Mouse (Mus musculus) liver, embryonic 12.5 days (tissue): ENCODE results near the gene Nek3. TPM values are rescaled to one million over a fixed set of nuclear protein-coding genes. Genes with fewer than 3 reads are reported as not detected.
"Not testable (repeated sequence)": the region's sequence is repeated elsewhere in the genome, so short reads cannot be mapped to it uniquely, and the experiment has no call there.

Experiments used
- ATAC-seq: fragments of 200-750 bp; cut with Nextera tagmentation; 2 replicates; pipeline ENCODE4 v1.8.0; 2017; ENCODE audit warnings: moderate number of reproducible peaks, mild to moderate bottlenecking, moderate library complexity
- H3K27ac ChIP-seq: fragments of 300-500 bp; sonication (generic); 2 replicates; pipeline ENCODE4 v1.5.1; 2016; ENCODE audit warnings: mild to moderate bottlenecking
- H3K27me3 ChIP-seq: fragments of 300-500 bp; sonication (generic); replicated peaks from 2 replicates; pipeline ENCODE4 v1.6.1; 2016; ENCODE audit warnings: mild to moderate bottlenecking, moderate library complexity
- H3K36me3 ChIP-seq: fragments of 300-500 bp; sonication (generic); 2 replicates; pipeline ENCODE4 v1.6.1; 2016; ENCODE audit warnings: mild to moderate bottlenecking, moderate library complexity
- H3K4me1 ChIP-seq: fragments of 300-500 bp; sonication (generic); 2 replicates; pipeline ENCODE4 v1.6.1; 2016
- H3K4me2 ChIP-seq: fragments of 300-500 bp; sonication (generic); 2 replicates; pipeline ENCODE4 v1.6.1; 2016; ENCODE audit warnings: mild to moderate bottlenecking, moderate library complexity
- H3K4me3 ChIP-seq: fragments of 300-500 bp; sonication (generic); 2 replicates; pipeline ENCODE4 v1.5.1; 2016; ENCODE audit warnings: mild to moderate bottlenecking, moderate library complexity
- H3K9ac ChIP-seq: fragments of 300-500 bp; sonication (generic); 2 replicates; pipeline ENCODE4 v1.6.1; 2016; ENCODE audit warnings: mild to moderate bottlenecking, moderate library complexity
- H3K9me3 ChIP-seq: fragments of 300-500 bp; sonication (generic); replicated peaks from 2 replicates; pipeline ENCODE4 v1.6.1; 2016; ENCODE audit warnings: mild to moderate bottlenecking, moderate library complexity
- WGBS: fragments of 180-500 bp; shearing (Covaris S2); methylation state at CpG from one replicate; pipeline ENCODE4 v1.1.7; 2016; ENCODE audit not compliant: insufficient replicate concordance; 5-methylcytosine and 5-hydroxymethylcytosine counted together
- polyA plus RNA-seq: library from polyadenylated mRNA; unstranded; fragments of >200 nt; fragmentation: Nextera tagmentation; extraction: Ambion mirVana; gene quantifications from 2 replicates; pipeline ENCODE4 v1.2.1, GENCODE M21; 2016

Nek3 gene
- polyA plus RNA-seq, 1 experiment from 2014 or later, result 2.3 TPM

- H3K27me3 ChIP-seq, result no peaks in the 10 kb centered on the region
- WGBS, result 75% methylated on average over 4 of the region's 4 CpGs
- H3K9ac ChIP-seq, result no peak overlapping the region
- H3K27ac ChIP-seq, result no peak overlapping the region
- no peak overlapping the region for H3K4me3 ChIP-seq
- peaks cover 18% of the 10 kb centered on the region for H3K4me1 ChIP-seq
- no peak overlapping the region for H3K4me2 ChIP-seq
- no peaks in the 10 kb centered on the region for H3K9me3 ChIP-seq
- no peak for ATAC-seq
- no peaks in the 10 kb centered on the region for H3K36me3 ChIP-seq
Measured at GRCm38 (mm10) chr8:22141836-22142385, 24.3 kb downstream of the Nek3 start.

- H3K4me2 ChIP-seq, H3K36me3 ChIP-seq, H3K27me3 ChIP-seq, H3K27ac ChIP-seq, H3K9me3 ChIP-seq, ATAC-seq, H3K4me3 ChIP-seq, H3K9ac ChIP-seq: not testable (repeated sequence)
- WGBS, result 90% methylated on average over 9 of the region's 9 CpGs
- peaks cover 22% of the 10 kb centered on the region for H3K4me1 ChIP-seq
Measured at GRCm38 (mm10) chr8:22136462-22136861, 29.8 kb downstream of the Nek3 start.

DNA sequence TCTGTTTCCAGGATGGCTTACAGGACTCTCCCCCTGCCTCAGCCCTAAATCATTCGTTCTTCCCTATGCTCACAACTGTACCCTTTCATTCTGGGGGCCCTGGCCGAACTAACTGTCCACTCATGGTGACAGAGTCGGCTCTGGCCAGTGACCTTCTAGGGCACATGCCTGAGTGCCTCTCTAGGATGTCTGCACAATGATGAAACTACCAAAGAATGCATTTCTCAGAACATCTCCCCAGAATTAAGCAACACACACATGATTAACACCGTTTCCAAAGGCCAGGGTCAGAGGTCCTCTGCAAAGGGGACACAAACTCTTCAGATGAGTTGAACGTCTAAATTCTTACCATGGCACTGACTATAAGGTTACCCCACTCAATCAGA lies 31.5 kb downstream of the Nek3 start:
- 0 out of 2 replicates have a peak, but pooled peaks have one; percentile 1 for ATAC-seq
- H3K27me3 ChIP-seq, result no peaks in the 10 kb centered on the region
- H3K9ac ChIP-seq, result no peak overlapping the region; the same call in 1 of the 2 replicates
- peak overlapping the region; percentile 57 for H3K4me2 ChIP-seq
- H3K4me3 ChIP-seq, result no peak overlapping the region
- H3K27ac ChIP-seq, result peak overlapping the region; percentile 90
- WGBS, result 71% methylated on average over 5 of the region's 5 CpGs
- H3K9me3 ChIP-seq, result no peaks in the 10 kb centered on the region
- H3K4me1 ChIP-seq, result peaks cover 22% of the 10 kb centered on the region
- no peaks in the 10 kb centered on the region for H3K36me3 ChIP-seq

- no peak overlapping the region for H3K4me3 ChIP-seq
Measured at GRCm38 (mm10) chr8:22134078-22134749, 32.0 kb downstream of the Nek3 start.

GRCm38 (mm10) chr8:22132062-22132461 lies 34.2 kb downstream of the Nek3 start:
- ATAC-seq, result no peak
- WGBS, result 84% methylated on average over 12 of the region's 12 CpGs

More at GRCm38 (mm10) chr8:22134078-22134749, 32.0 kb downstream of the Nek3 start:
- peak; percentile 100 for ATAC-seq
- WGBS, result 41% methylated on average over 7 of the region's 7 CpGs
- H3K4me2 ChIP-seq, result peak overlapping the region; percentile 57
- H3K9ac ChIP-seq, result peak overlapping the region; percentile 44; the same call in 1 of the 2 replicates
- H3K27ac ChIP-seq, result peak overlapping the region; percentile 90
- H3K27me3 ChIP-seq, result no peaks in the 10 kb centered on the region
- peaks cover 22% of the 10 kb centered on the region for H3K4me1 ChIP-seq
- no peaks in the 10 kb centered on the region for H3K9me3 ChIP-seq
- no peaks in the 10 kb centered on the region for H3K36me3 ChIP-seq

DNA sequence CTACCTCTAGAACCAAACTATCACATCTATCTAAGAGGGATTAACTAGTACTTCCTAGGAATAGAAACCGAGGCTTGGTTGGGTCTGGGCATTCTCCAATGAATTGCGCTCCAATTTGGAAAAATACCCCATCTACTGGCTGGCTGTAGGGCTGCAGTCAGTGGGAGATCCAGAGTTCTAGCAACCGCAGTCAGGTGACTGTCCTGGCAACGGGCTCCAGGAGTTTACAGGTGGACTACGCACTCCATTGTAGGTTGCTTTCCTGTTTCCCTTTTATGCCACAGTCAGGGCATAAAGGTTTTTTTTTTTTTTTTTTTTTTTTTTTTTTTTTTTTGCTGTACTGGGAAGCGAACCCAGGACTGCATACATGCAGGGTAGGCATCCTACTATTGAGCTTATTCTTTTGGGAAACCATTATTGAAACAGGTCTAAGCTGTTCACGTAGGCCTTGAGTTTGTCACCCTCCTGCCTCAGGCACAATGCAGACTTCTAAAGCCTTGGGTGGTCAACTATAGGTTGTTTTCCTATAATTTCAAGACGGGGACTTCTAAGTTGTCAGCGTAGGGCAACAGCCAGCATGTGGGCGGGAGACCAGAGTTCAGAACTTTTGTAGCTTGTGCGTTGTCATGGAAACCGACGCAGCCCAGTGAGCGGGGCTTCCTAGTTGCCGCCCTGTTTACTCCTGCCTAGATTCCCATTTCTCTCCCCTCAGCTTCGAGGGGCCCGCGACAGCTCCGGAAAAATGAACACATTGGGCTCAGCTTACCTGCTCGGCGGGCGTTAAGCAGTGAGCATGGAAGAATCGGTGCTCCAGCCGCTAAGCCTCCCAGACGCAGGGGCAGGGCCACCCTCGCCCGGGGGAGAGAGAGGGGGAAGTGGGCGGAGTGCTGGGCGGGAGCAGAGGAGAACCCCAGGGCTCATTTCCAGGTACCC lies 41.7 kb downstream of the Nek3 start, which contains the start of gene Nek5:
Gene Nek5, minus strand, starts transcription at position 834 of the 933 bp plus-strand sequence.
- no peaks in the 10 kb centered on the region for H3K9me3 ChIP-seq

More at GRCm38 (mm10) chr8:22132062-22132461, 34.2 kb downstream of the Nek3 start:
- peaks cover 22% of the 10 kb centered on the region for H3K4me1 ChIP-seq
- no peak overlapping the region for H3K9ac ChIP-seq
- H3K27ac ChIP-seq, result no peak overlapping the region
- H3K9me3 ChIP-seq, result no peaks in the 10 kb centered on the region
- no peak overlapping the region for H3K4me2 ChIP-seq
- H3K27me3 ChIP-seq, result no peaks in the 10 kb centered on the region
- H3K36me3 ChIP-seq, result peaks cover 11% of the 10 kb centered on the region
- H3K4me3 ChIP-seq, result no peak overlapping the region

GRCm38 (mm10) chr8:22107020-22107419 lies 59.2 kb downstream of the Nek3 start:
- Histone ChIP-seq H3K4me3 (no peak overlapping the region), H3K27ac (no peak overlapping the region), H3K27me3 (no peaks in the 10 kb centered on the region), H3K4me2 (no peak overlapping the region), H3K36me3 (no peaks in the 10 kb centered on the region), H3K9ac (no peak overlapping the region), H3K9me3 (no peaks in the 10 kb centered on the region), H3K4me1 (no peaks in the 10 kb centered on the region)
- WGBS, result 56% methylated on average over 4 of the region's 4 CpGs
- ATAC-seq, result no peak

More for the DNA sequence above, 41.7 kb downstream of the Nek3 start, which contains the start of gene Nek5:
- Histone ChIP-seq H3K9ac (peak within 1 kb of the TSS; percentile 53), H3K27me3 (0 out of 2 replicates have a peak, but pooled peaks cover 12% of the 10 kb centered on the region), H3K4me1 (peaks cover 15% of the 10 kb centered on the region), H3K27ac (no peak within 1 kb of the TSS), H3K4me2 (peak within 1 kb of the TSS; percentile 87), H3K4me3 (peak within 1 kb of the TSS; percentile 59), H3K36me3 (peaks cover 11% of the 10 kb centered on the region)
- WGBS, result 2% methylated on average over 29 of the region's 29 CpGs
- ATAC-seq, result peak; percentile 80

- Histone ChIP-seq H3K9ac (no peak overlapping the region), H3K27ac (no peak overlapping the region), H3K4me2 (no peak overlapping the region), H3K36me3 (no peaks in the 10 kb centered on the region), H3K27me3 (no peaks in the 10 kb centered on the region; the same call in 1 of the 2 replicates), H3K4me3 (no peak overlapping the region), H3K9me3 (no peaks in the 10 kb centered on the region), H3K4me1 (no peaks in the 10 kb centered on the region)
- no peak for ATAC-seq
- WGBS, result 52% methylated on average over 8 of the region's 8 CpGs
Measured at GRCm38 (mm10) chr8:22091568-22091967, 74.7 kb downstream of the Nek3 start.

- H3K9me3 ChIP-seq, result no peaks in the 10 kb centered on the region
- H3K4me2 ChIP-seq, result no peak overlapping the region
- H3K27me3 ChIP-seq, result no peaks in the 10 kb centered on the region; the same call in 1 of the 2 replicates
- ATAC-seq, result no peak
- no peak overlapping the region for H3K4me3 ChIP-seq
- H3K9ac ChIP-seq, result no peak overlapping the region
- no peak overlapping the region for H3K27ac ChIP-seq
- H3K4me1 ChIP-seq, result no peaks in the 10 kb centered on the region
- 86% methylated on average over 4 of the region's 4 CpGs for WGBS
- H3K36me3 ChIP-seq, result no peaks in the 10 kb centered on the region
Measured at GRCm38 (mm10) chr8:22089226-22089625, 77.0 kb downstream of the Nek3 start.

DNA sequence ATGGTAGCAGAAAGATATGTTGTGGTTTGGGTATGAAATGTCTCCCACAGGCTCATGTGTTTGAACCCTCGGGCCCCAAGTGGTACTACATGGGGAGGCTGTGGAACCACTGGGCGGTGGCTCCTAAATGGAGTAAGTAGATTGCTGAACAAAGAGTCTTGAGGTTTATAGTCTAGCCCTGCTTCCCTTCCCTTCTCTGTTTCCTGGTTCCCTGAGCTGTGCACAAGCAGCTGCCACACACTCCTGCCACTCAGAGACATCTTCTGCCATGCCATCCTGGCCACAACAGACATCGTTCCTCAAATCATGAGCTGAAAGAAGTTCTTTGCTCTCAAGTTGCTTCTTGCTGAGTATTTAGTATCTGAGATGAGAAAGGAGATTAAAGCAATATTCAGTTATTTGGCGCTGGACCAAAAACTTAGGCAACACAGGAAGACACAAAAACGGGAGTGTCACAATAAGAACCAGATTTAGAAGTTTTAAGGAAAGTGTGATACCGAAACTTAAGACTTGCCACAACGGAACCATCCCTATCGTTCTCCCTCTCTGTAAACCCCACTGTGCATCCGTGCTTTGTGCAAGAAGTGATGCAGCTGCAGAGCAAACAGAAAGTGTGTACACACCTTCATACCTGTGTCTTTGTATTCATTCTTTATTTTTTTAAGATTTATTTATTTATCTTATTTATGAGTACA lies 86.8 kb downstream of the Nek3 start:
- no peak overlapping the region for H3K4me3 ChIP-seq
- no peaks in the 10 kb centered on the region for H3K9me3 ChIP-seq
- no peak overlapping the region for H3K9ac ChIP-seq
- no peaks in the 10 kb centered on the region for H3K36me3 ChIP-seq
- H3K27me3 ChIP-seq, result no peaks in the 10 kb centered on the region
- no peak for ATAC-seq
- peaks cover 6% of the 10 kb centered on the region; the same call in 1 of the 2 replicates for H3K4me1 ChIP-seq
- 66% methylated on average over 9 of the region's 9 CpGs for WGBS
- H3K27ac ChIP-seq, result no peak overlapping the region
- H3K4me2 ChIP-seq, result no peak overlapping the region
